Mouse (Mus musculus) liver, embryonic 16.5 days (tissue): ENCODE data around the gene Mst1r. TPM values are rescaled to one million over a fixed set of nuclear protein-coding genes. Genes with fewer than 3 reads are reported as not detected.

Experiments used
- ATAC-seq: fragments of 200-750 bp; cut with Nextera tagmentation; 2 replicates; pipeline ENCODE4 v1.8.0; 2017; ENCODE audit warnings: low read depth, mild to moderate bottlenecking, moderate number of reproducible peaks, moderate library complexity
- H3K27ac ChIP-seq: fragments of 300-500 bp; sonication (generic); 2 replicates; pipeline ENCODE4 v1.5.1; 2014; ENCODE audit warnings: mild to moderate bottlenecking, low read length
- H3K27me3 ChIP-seq: fragments of 300-500 bp; sonication (generic); 2 replicates; pipeline ENCODE4 v1.6.1; 2014; ENCODE audit warnings: low read depth, low read length, mixed read lengths; ENCODE audit not compliant: control insufficient read depth, insufficient read depth
- H3K36me3 ChIP-seq: fragments of 300-500 bp; sonication (generic); 2 replicates; pipeline ENCODE4 v1.6.1; 2014; ENCODE audit warnings: mild to moderate bottlenecking; ENCODE audit not compliant: control insufficient read depth, insufficient read depth
- H3K4me1 ChIP-seq: fragments of 300-500 bp; sonication (generic); 2 replicates; pipeline ENCODE4 v1.6.1; 2014; ENCODE audit warnings: low read depth, low read length, mixed read lengths; ENCODE audit not compliant: control insufficient read depth
- H3K4me2 ChIP-seq: fragments of 300-500 bp; sonication (generic); 2 replicates; pipeline ENCODE4 v1.6.1; 2014; ENCODE audit warnings: low read depth, low read length, mixed read lengths
- H3K4me3 ChIP-seq: fragments of 300-500 bp; sonication (generic); 2 replicates; pipeline ENCODE4 v1.5.1; 2014; ENCODE audit warnings: low read depth, mild to moderate bottlenecking, low read length
- H3K9ac ChIP-seq: fragments of 300-500 bp; sonication (generic); 2 replicates; pipeline ENCODE4 v1.6.1; 2014; ENCODE audit warnings: low read depth, low read length
- H3K9me3 ChIP-seq: fragments of 300-500 bp; sonication (generic); replicated peaks from 2 replicates; pipeline ENCODE4 v1.6.1; 2016; ENCODE audit warnings: low read length; ENCODE audit not compliant: control insufficient read depth
- WGBS: fragments of 180-500 bp; shearing (Covaris S2); extraction: QIAGEN DNeasy Blood & Tissue Kit; methylation state at CpG from one replicate; pipeline ENCODE4 v1.1.7; 2014; ENCODE audit not compliant: insufficient replicate concordance; 5-methylcytosine and 5-hydroxymethylcytosine counted together
- polyA plus RNA-seq: library from polyadenylated mRNA; unstranded; fragments of >200 nt; fragmentation: Nextera tagmentation; extraction: Ambion mirVana; gene quantifications from 2 replicates; pipeline ENCODE4 v1.2.1, GENCODE M21; 2015

Gene Mst1r
- polyA plus RNA-seq, 1 experiment from 2014 or later: 2.8 TPM

GRCm38 (mm10) chr9:107967437-107967836, 60.8 kb downstream of the Mst1r start:
- Histone ChIP-seq H3K4me2 (no peak overlapping the region), H3K36me3 (peaks cover 7% of the 10 kb centered on the region), H3K4me3 (no peak overlapping the region), H3K27me3 (no peaks in the 10 kb centered on the region), H3K27ac (no peak overlapping the region), H3K9me3 (no peaks in the 10 kb centered on the region), H3K4me1 (peaks cover 27% of the 10 kb centered on the region), H3K9ac (no peak overlapping the region)
- ATAC-seq: no peak
- 81% methylated on average over 6 of the region's 6 CpGs for WGBS

GRCm38 (mm10) chr9:107968531-107968930, 61.9 kb downstream of the Mst1r start:
- Histone ChIP-seq H3K27me3 (no peaks in the 10 kb centered on the region), H3K4me3 (no peak overlapping the region), H3K4me1 (peaks cover 38% of the 10 kb centered on the region), H3K9me3 (no peaks in the 10 kb centered on the region), H3K27ac (no peak overlapping the region), H3K4me2 (no peak overlapping the region), H3K36me3 (peaks cover 7% of the 10 kb centered on the region), H3K9ac (no peak overlapping the region)
- WGBS: 85% methylated on average over 7 of the region's 7 CpGs
- no peak for ATAC-seq

Other genes with a start within 250 kb of the Mst1r start
- gene Slc38a3, start 237.3 kb upstream of the Mst1r start, polyA plus RNA-seq: 60.1 and 75.2 TPM in 2 replicates
- gene Gnat1, start 227.2 kb upstream of the Mst1r start, polyA plus RNA-seq: 1.1 and 1.3 TPM in 2 replicates
- gene Sema3f, start 196.4 kb upstream of the Mst1r start, polyA plus RNA-seq: 0.41 and 0.86 TPM in 2 replicates
- gene Rbm5, start 135.9 kb upstream of the Mst1r start, polyA plus RNA-seq: 72.7 and 78.3 TPM in 2 replicates
- 25.8 and 26.6 TPM in 2 replicates for gene Rbm6, start 33.6 kb upstream of the Mst1r start, polyA plus RNA-seq
- gene Mon1a, start 18.7 kb upstream of the Mst1r start, polyA plus RNA-seq: 3.6 and 4.1 TPM in 2 replicates
- gene Actl11, start 21.6 kb downstream of the Mst1r start, polyA plus RNA-seq: not detected in 2 replicates
- 0.11 TPM in 2 replicates for gene Camkv, start 28.8 kb downstream of the Mst1r start, polyA plus RNA-seq
- gene Traip, start 43.3 kb downstream of the Mst1r start, polyA plus RNA-seq: 11.1 and 13.3 TPM in 2 replicates
- 43.8 and 47.7 TPM in 2 replicates for gene Uba7, start 68.6 kb downstream of the Mst1r start, polyA plus RNA-seq
- 0.41 and 0.49 TPM in 2 replicates for gene Gm20661, start 76.2 kb downstream of the Mst1r start, polyA plus RNA-seq
- 41.0 and 46.1 TPM in 2 replicates for gene Inka1, start 79.0 kb downstream of the Mst1r start, polyA plus RNA-seq
- gene Cdhr4, start 85.6 kb downstream of the Mst1r start, polyA plus RNA-seq: 1.0 and 1.2 TPM in 2 replicates
- gene Gm20662, start 89.5 kb downstream of the Mst1r start, polyA plus RNA-seq: 0.22 and 0.48 TPM in 2 replicates
- gene Ip6k1, start 95.6 kb downstream of the Mst1r start, polyA plus RNA-seq: 39.1 and 45.3 TPM in 2 replicates
- gene Gmppb, start 142.4 kb downstream of the Mst1r start, polyA plus RNA-seq: 12.9 and 13.8 TPM in 2 replicates
- 1.6 and 2.1 TPM in 2 replicates for gene Amigo3, start 146.3 kb downstream of the Mst1r start, polyA plus RNA-seq
- gene Mst1, start 173.6 kb downstream of the Mst1r start, polyA plus RNA-seq: 52.5 and 62.0 TPM in 2 replicates
- gene Rnf123, start 176.5 kb downstream of the Mst1r start, polyA plus RNA-seq: 92.7 and 106 TPM in 2 replicates
- gene Apeh, start 187.7 kb downstream of the Mst1r start, polyA plus RNA-seq: 167 and 172 TPM in 2 replicates